Mouse (Mus musculus) cerebellum, adult 2 months (tissue): ENCODE measurements around the gene Col7a1. TPM values are rescaled to one million over a fixed set of nuclear protein-coding genes. Genes with fewer than 3 reads are reported as not detected.

Source experiments
- DNase-seq, 2 experiments: peaks; one replicate each; pipeline ENCODE4 v3.0.0; 2021
- H3K27ac ChIP-seq: fragments of 200-500 bp; 2 replicates; pipeline ENCODE4 v1.5.1; 2012; ENCODE audit warnings: low read length, control low read depth, inconsistent platforms; ENCODE audit not compliant: insufficient read depth
- H3K27me3 ChIP-seq: fragments of 200-500 bp; 2 replicates; pipeline ENCODE4 v1.6.1; 2012; ENCODE audit warnings: inconsistent platforms, mild to moderate bottlenecking, low read length, moderate library complexity; ENCODE audit not compliant: control insufficient read depth, insufficient read depth
- H3K4me1 ChIP-seq: fragments of 200-500 bp; 2 replicates; pipeline ENCODE4 v1.6.1; 2011; ENCODE audit warnings: low read length; ENCODE audit not compliant: control insufficient read depth, insufficient read depth
- H3K4me3 ChIP-seq: fragments of 200-500 bp; replicated peaks from 2 replicates; pipeline ENCODE3; 2011; ENCODE audit warnings: mild to moderate bottlenecking, low read depth, low read length, control low read depth; ENCODE audit not compliant: insufficient read depth
- CTCF ChIP-seq: fragments of 200-500 bp; IDR thresholded peaks from 2 replicates; pipeline ENCODE4 v1.5.1; 2011; ENCODE audit warnings: low read depth, mild to moderate bottlenecking, control low read depth, low read length, moderate library complexity, borderline replicate concordance; ENCODE audit not compliant: insufficient read depth
- POLR2A ChIP-seq: fragments of 200-500 bp; IDR thresholded peaks from 2 replicates; pipeline ENCODE4 v1.6.1; 2011; ENCODE audit warnings: low read length, control low read depth, borderline replicate concordance; ENCODE audit not compliant: insufficient read depth
- WGBS: fragments of 180-500 bp; shearing (Covaris S2); methylation state at CpG from one replicate; pipeline ENCODE4 v1.1.7; 2018; 5-methylcytosine and 5-hydroxymethylcytosine counted together
- polyA plus RNA-seq: library from polyadenylated mRNA; depleted of rRNA; stranded (reverse); fragments of >200 nt; gene quantifications from 2 replicates; pipeline ENCODE4 v1.2.3, GENCODE M21; 2012

Gene Col7a1
- polyA plus RNA-seq, 1 experiment: 11.3 TPM

GRCm38 (mm10) chr9:108998287-108999166 lies 45.1 kb downstream of the Col7a1 start:
- Histone ChIP-seq H3K27ac (no peak overlapping the region), H3K4me3 (no peak overlapping the region), H3K27me3 (no peaks in the 10 kb centered on the region), H3K4me1 (peaks cover 6% of the 10 kb centered on the region; the same call in 1 of the 2 replicates)
- DNase-seq: no peak
- 58% methylated on average over 19 of the region's 19 CpGs for WGBS
- TF ChIP-seq CTCF: no peak
- TF ChIP-seq POLR2A: no peak

GRCm38 (mm10) chr9:108999167-108999526 lies 45.8 kb downstream of the Col7a1 start:
- WGBS: 1% methylated on average over 4 of the region's 4 CpGs
- H3K4me3 ChIP-seq: no peak overlapping the region
- no peaks in the 10 kb centered on the region for H3K27me3 ChIP-seq
- DNase-seq: peak in 1 of 2 experiments; percentile 49
- H3K27ac ChIP-seq: no peak overlapping the region
- TF ChIP-seq POLR2A: no peak
- no peak for TF ChIP-seq CTCF
- H3K4me1 ChIP-seq: peaks cover 6% of the 10 kb centered on the region; the same call in 1 of the 2 replicates

- Histone ChIP-seq H3K4me3 (no peak overlapping the region), H3K4me1 (peaks cover 6% of the 10 kb centered on the region; the same call in 1 of the 2 replicates), H3K27ac (no peak overlapping the region), H3K27me3 (no peaks in the 10 kb centered on the region)
- DNase-seq: peak; percentile 65 to 67
- WGBS: 6% methylated on average over 3 of the region's 3 CpGs
- no peak for TF ChIP-seq POLR2A
- peak; percentile 94 for TF ChIP-seq CTCF
These were observed 47.3 kb downstream of the Col7a1 start for GRCm38 (mm10) chr9:109000726-109001125.

GRCm38 (mm10) chr9:109003201-109003600 lies 49.8 kb downstream of the Col7a1 start:
- H3K4me3 ChIP-seq: no peak overlapping the region
- H3K27ac ChIP-seq: no peak overlapping the region
- peaks cover 6% of the 10 kb centered on the region; the same call in 1 of the 2 replicates for H3K4me1 ChIP-seq
- no peaks in the 10 kb centered on the region for H3K27me3 ChIP-seq
- TF ChIP-seq POLR2A: no peak
- TF ChIP-seq CTCF: peak; percentile 73
- 55% methylated on average over 2 of the region's 2 CpGs for WGBS
- peak in 1 of 2 experiments; percentile 44 for DNase-seq

GRCm38 (mm10) chr9:109007025-109007780 lies 53.8 kb downstream of the Col7a1 start:
- Histone ChIP-seq H3K27ac (no peak overlapping the region), H3K4me3 (no peak overlapping the region), H3K4me1 (no peaks in the 10 kb centered on the region), H3K27me3 (no peaks in the 10 kb centered on the region)
- DNase-seq: no peak
- TF ChIP-seq CTCF: no peak
- TF ChIP-seq POLR2A: no peak
- WGBS: 77% methylated on average over 21 of the region's 21 CpGs

- 75% methylated on average over 9 of the region's 9 CpGs for WGBS
- H3K27ac ChIP-seq: no peak overlapping the region
- no peaks in the 10 kb centered on the region for H3K27me3 ChIP-seq
- no peaks in the 10 kb centered on the region for H3K4me1 ChIP-seq
- no peak for TF ChIP-seq POLR2A
- no peak for DNase-seq
- no peak overlapping the region for H3K4me3 ChIP-seq
These were observed 54.7 kb downstream of the Col7a1 start for GRCm38 (mm10) chr9:109008081-109008480.

GRCm38 (mm10) chr9:109008994-109009635 lies 55.7 kb downstream of the Col7a1 start:
- Histone ChIP-seq H3K4me3 (no peak overlapping the region), H3K27ac (no peak overlapping the region), H3K27me3 (no peaks in the 10 kb centered on the region), H3K4me1 (no peaks in the 10 kb centered on the region)
- TF ChIP-seq POLR2A: no peak
- no peak for TF ChIP-seq CTCF
- no peak for DNase-seq
- 69% methylated on average over 10 of the region's 10 CpGs for whole genome bisulfite sequencing
